Mouse (Mus musculus) C2C12 (cell line): ENCODE data around the gene Gpatch1.

ENCODE experiments used
- CEBPB ChIP-seq: IDR thresholded peaks from one replicate; pipeline ENCODE4 v1.6.1; 2011; ENCODE audit warnings: low read depth, mild to moderate bottlenecking, control low read depth, moderate library complexity
- CTCF ChIP-seq: IDR thresholded peaks from one replicate; pipeline ENCODE4 v1.5.1; 2011; ENCODE audit not compliant: control insufficient read depth, insufficient read depth, insufficient read length
- MAX ChIP-seq: IDR thresholded peaks from one replicate; pipeline ENCODE4 v1.6.1; 2011; ENCODE audit warnings: mild to moderate bottlenecking, control low read depth
- MYOD1 ChIP-seq: IDR thresholded peaks from one replicate; pipeline ENCODE4 v1.6.1; 2011; ENCODE audit warnings: low read depth; ENCODE audit not compliant: control insufficient read depth, insufficient read length
- MYOG ChIP-seq: IDR thresholded peaks from one replicate; pipeline ENCODE4 v1.6.1; 2011; ENCODE audit not compliant: control insufficient read depth, insufficient read length; ENCODE audit errors: extremely low read depth
- USF1 ChIP-seq: IDR thresholded peaks from one replicate; pipeline ENCODE4 v1.6.1; 2011; ENCODE audit warnings: low read depth, mild to moderate bottlenecking, control low read depth, moderate library complexity

GRCm38 (mm10) chr7:35333231-35333651 is 15.0 kb upstream of the Gpatch1 start:
- TF ChIP-seq CTCF (no peak), CEBPB (no peak), USF1 (no peak), MYOD1 (no peak), MYOG (no peak), MAX (no peak)
